Mouse (Mus musculus) liver, adult 2 months (tissue): ENCODE measurements around the gene Lias. TPM values are rescaled to one million over a fixed set of nuclear protein-coding genes. Genes with fewer than 3 reads are reported as not detected.
A peak's percentile ranks its signal among the peaks of the same experiment; 100 is the strongest.

Experiments
- DNase-seq: peaks from one replicate; pipeline ENCODE4 v3.0.0-alpha.2; 2011; ENCODE audit warnings: low read depth, low spot score; ENCODE audit errors: extremely low read depth
- H3K27ac ChIP-seq: fragments of 200-500 bp; replicated peaks from 2 replicates; pipeline ENCODE4 v1.5.1; 2012; ENCODE audit warnings: low read depth, mild to moderate bottlenecking, control low read depth, inconsistent platforms, low read length; ENCODE audit not compliant: insufficient read depth
- H3K27me3 ChIP-seq: fragments of 200-500 bp; 2 replicates; pipeline ENCODE4 v1.6.1; 2012; ENCODE audit warnings: mild to moderate bottlenecking, moderate library complexity, low read length, inconsistent platforms; ENCODE audit not compliant: control insufficient read depth, insufficient read depth
- H3K36me3 ChIP-seq: fragments of 200-500 bp; 2 replicates; pipeline ENCODE4 v1.6.1; 2012; ENCODE audit warnings: low read length, inconsistent platforms; ENCODE audit not compliant: control insufficient read depth, insufficient read depth
- H3K4me1 ChIP-seq: fragments of 200-500 bp; 2 replicates; pipeline ENCODE4 v1.6.1; 2011; ENCODE audit warnings: low read length; ENCODE audit not compliant: control insufficient read depth, insufficient read depth
- H3K4me3 ChIP-seq: fragments of 200-500 bp; 2 replicates; pipeline ENCODE4 v1.5.1; 2011; ENCODE audit warnings: low read depth, mild to moderate bottlenecking, control low read depth, low read length, moderate library complexity; ENCODE audit not compliant: insufficient read depth
- H3K79me2 ChIP-seq: fragments of 200-500 bp; 2 replicates; pipeline ENCODE4 v1.6.1; 2012; ENCODE audit warnings: inconsistent platforms, mild to moderate bottlenecking, low read length, moderate library complexity; ENCODE audit not compliant: control insufficient read depth, insufficient read depth
- H3K9ac ChIP-seq: fragments of 200-500 bp; 2 replicates; pipeline ENCODE4 v1.6.1; 2012; ENCODE audit warnings: low read depth, mild to moderate bottlenecking, control low read depth, inconsistent platforms, low read length
- CTCF ChIP-seq: fragments of 200-500 bp; IDR thresholded peaks from 2 replicates; pipeline ENCODE4 v1.5.1; 2011; ENCODE audit warnings: low read depth, low read length, control low read depth
- POLR2A ChIP-seq: fragments of 200-500 bp; IDR thresholded peaks from 2 replicates; pipeline ENCODE4 v1.6.1; 2011; ENCODE audit warnings: low read length, control low read depth; ENCODE audit not compliant: insufficient read depth; ENCODE audit errors: extremely low read depth
- WGBS: fragments of 180-500 bp; shearing (Covaris S2); methylation state at CpG from one replicate; pipeline ENCODE4 v1.1.7; 2018; 5-methylcytosine and 5-hydroxymethylcytosine counted together
- polyA plus RNA-seq: library from polyadenylated mRNA; depleted of rRNA; stranded (reverse); fragments of >200 nt; gene quantifications from 2 replicates; pipeline ENCODE4 v1.2.3, GENCODE M21; 2012
- total RNA-seq: library from RNA; depleted of rRNA; stranded (reverse); fragments of >200 nt; gene quantifications from 2 replicates; pipeline ENCODE4 v1.2.3, GENCODE M21; 2014

Gene Lias
- total and polyA plus RNA-seq, 2 experiments = 11.1 to 30.8 TPM

- TF ChIP-seq CTCF (no peak), POLR2A (no peak)
- DNase-seq = no peak
- Histone ChIP-seq H3K27ac (no peak overlapping the region), H3K4me1 (peaks cover 5% of the 10 kb centered on the region; the same call in 1 of the 2 replicates), H3K27me3 (no peaks in the 10 kb centered on the region), H3K9ac (no peak overlapping the region), H3K4me3 (no peak overlapping the region), H3K79me2 (no peaks in the 10 kb centered on the region), H3K36me3 (peaks cover 63% of the 10 kb centered on the region)
- 93% methylated on average over 10 of the region's 10 CpGs for WGBS
Measured at GRCm38 (mm10) chr5:65419136-65419535, 27.8 kb downstream of the Lias start.

DNA sequence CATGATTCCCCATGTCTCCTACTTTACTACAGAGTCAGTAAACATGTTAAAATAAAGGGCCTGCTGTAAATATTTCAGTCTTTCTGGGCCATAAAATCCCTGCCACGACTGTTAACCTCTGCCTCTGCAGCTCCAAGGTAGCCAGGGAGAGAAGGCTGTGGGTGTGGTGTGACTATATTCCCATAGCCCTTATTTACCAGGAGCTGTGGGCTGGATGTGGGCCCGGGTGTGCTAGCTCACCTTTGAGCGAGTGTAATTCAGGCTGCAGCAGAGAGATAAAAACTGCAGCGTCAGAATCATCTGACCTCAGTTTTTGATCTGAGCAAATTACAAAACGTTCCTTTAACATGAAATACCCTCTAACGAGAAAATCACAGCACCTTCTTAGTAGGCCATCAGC lies 29.5 kb downstream of the Lias start:
- Histone ChIP-seq H3K27ac (peak overlapping the region; percentile 71), H3K36me3 (peaks cover 52% of the 10 kb centered on the region), H3K9ac (peak overlapping the region; percentile 51; the same call in 1 of the 2 replicates), H3K4me1 (peaks cover 8% of the 10 kb centered on the region; the same call in 1 of the 2 replicates), H3K79me2 (no peaks in the 10 kb centered on the region), H3K27me3 (no peaks in the 10 kb centered on the region), H3K4me3 (no peak overlapping the region)
- DNase-seq = peak; percentile 90
- 18% methylated on average over 6 of the region's 6 CpGs for WGBS
- TF ChIP-seq CTCF (no peak), POLR2A (no peak)

DNA sequence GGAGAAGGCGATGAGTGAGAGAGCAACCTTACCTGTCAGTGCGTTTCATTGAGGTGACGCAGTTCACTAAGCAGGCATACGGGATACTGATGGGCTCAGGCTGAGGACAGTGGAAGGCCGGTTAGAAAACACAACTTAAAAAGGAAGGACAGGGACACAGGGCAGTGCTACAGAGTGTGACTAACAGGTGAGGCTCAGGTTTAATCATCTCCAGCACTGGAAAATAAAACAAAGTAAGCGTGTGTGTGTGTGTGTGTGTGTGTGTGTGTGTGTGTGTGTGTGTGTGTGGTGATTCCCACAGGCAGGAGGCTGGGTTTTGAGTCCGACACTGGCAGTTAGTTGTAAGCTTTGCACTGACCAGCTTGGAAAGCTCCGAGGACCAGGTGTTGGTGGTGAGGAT lies 31.5 kb downstream of the Lias start:
- no peak for DNase-seq
- TF ChIP-seq POLR2A (no peak), CTCF (no peak)
- no peak overlapping the region for H3K4me3 ChIP-seq
- WGBS = 99% methylated on average over 8 of the region's 8 CpGs
- no peak overlapping the region for H3K9ac ChIP-seq
- H3K27me3 ChIP-seq = no peaks in the 10 kb centered on the region
- peaks cover 46% of the 10 kb centered on the region for H3K36me3 ChIP-seq
- H3K4me1 ChIP-seq = peaks cover 19% of the 10 kb centered on the region
- H3K79me2 ChIP-seq = no peaks in the 10 kb centered on the region
- H3K27ac ChIP-seq = peak overlapping the region; percentile 76

DNA sequence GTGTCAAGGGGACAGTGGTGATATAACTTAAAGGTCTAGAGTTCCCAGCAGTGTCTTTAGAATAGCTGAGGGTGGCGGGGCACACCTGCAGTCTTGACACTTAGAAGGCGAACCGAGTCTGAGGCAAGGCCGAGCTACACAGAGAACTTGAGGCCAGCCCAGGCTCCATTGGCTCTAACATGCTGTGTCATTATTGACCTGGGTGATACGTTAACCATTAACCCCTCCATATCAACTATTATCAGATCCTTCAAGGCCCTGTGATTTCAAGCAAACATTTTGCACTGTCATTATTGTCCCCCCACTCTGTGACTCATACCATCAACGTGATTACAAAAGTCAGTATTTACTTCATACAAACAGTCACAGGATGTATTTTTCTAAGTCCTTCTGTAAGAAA lies 32.9 kb downstream of the Lias start:
- WGBS = 20% methylated on average over 6 of the region's 6 CpGs
- TF ChIP-seq CTCF (no peak), POLR2A (0 out of 2 replicates have a peak, but pooled peaks have one; percentile 51)
- peak; percentile 100 for DNase-seq
- peak overlapping the region; percentile 76 for H3K27ac ChIP-seq
- H3K79me2 ChIP-seq = peaks cover 5% of the 10 kb centered on the region; the same call in 1 of the 2 replicates
- H3K36me3 ChIP-seq = peaks cover 40% of the 10 kb centered on the region
- H3K4me3 ChIP-seq = no peak overlapping the region
- H3K27me3 ChIP-seq = no peaks in the 10 kb centered on the region
- peak overlapping the region; percentile 32 for H3K9ac ChIP-seq
- H3K4me1 ChIP-seq = peaks cover 23% of the 10 kb centered on the region

GRCm38 (mm10) chr5:65425251-65425650 lies 34.0 kb downstream of the Lias start:
- TF ChIP-seq CTCF = no peak
- TF ChIP-seq POLR2A = no peak
- Histone ChIP-seq H3K79me2 (peaks cover 7% of the 10 kb centered on the region; the same call in 1 of the 2 replicates), H3K27me3 (no peaks in the 10 kb centered on the region), H3K4me1 (peaks cover 24% of the 10 kb centered on the region), H3K4me3 (no peak overlapping the region), H3K9ac (no peak overlapping the region), H3K27ac (peak overlapping the region; percentile 84), H3K36me3 (peaks cover 35% of the 10 kb centered on the region)
- 31% methylated on average over 5 of the region's 5 CpGs for WGBS
- DNase-seq = peak; percentile 93

GRCm38 (mm10) chr5:65428321-65428720 lies 37.0 kb downstream of the Lias start:
- H3K36me3 ChIP-seq = peaks cover 18% of the 10 kb centered on the region
- H3K9ac ChIP-seq = no peak overlapping the region
- peak overlapping the region; percentile 6; the same call in 1 of the 2 replicates for H3K27ac ChIP-seq
- no peak for TF ChIP-seq CTCF
- H3K4me1 ChIP-seq = peaks cover 34% of the 10 kb centered on the region
- H3K79me2 ChIP-seq = peaks cover 23% of the 10 kb centered on the region; the same call in 1 of the 2 replicates
- no peaks in the 10 kb centered on the region for H3K27me3 ChIP-seq
- H3K4me3 ChIP-seq = no peak overlapping the region
- DNase-seq = no peak
- WGBS = 51% methylated on average over 4 of the region's 4 CpGs
